ENCODE assay signal across 8 mouse cellular contexts in the genomic region with DNA sequence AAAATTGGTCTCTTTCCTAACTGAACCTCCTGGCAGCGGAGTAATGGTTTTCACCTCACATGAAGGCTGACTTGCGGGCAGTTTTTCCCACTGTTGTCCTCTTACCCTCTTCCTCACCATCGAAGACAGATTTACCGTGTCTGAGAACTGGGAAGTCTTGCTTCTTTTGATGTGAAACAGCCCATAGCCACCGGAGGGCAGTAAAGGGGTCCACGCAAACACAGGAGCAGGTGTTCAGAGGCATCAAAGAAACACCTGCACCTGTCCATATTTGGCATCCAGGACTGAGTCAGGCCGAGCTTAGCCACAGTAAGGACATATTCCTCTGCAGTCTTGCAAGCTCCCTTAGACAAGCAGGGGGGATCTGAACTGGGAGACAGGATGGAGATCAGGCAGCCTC. TPM values are rescaled to one million over a fixed set of nuclear protein-coding genes. Genes with fewer than 3 reads are reported as not detected.
A peak's percentile ranks its signal among the peaks of the same experiment; 100 is the strongest.
DNase-seq lines count a peak whose midpoint lies in the region; ATAC-seq and TF ChIP-seq lines count a peak whose summit lies in the region.

No protein-coding gene starts in this region.

- H3K27ac ChIP-seq in lung, embryonic 16.5 days (ENCODE audit: low read length): no peak overlapping the region
- no peak overlapping the region for H3K27ac ChIP-seq in cortical plate, adult 2 months (ENCODE audit: insufficient read depth, low read length)
- peak overlapping the region; percentile 82; the same call in 1 of the 2 replicates for H3K27ac ChIP-seq in hindbrain, embryonic 10.5 days
- no peak overlapping the region for H3K27ac ChIP-seq in neural tube, embryonic 14.5 days (ENCODE audit: low read depth, low read length)

- peaks cover 4% of the 10 kb centered on the region; the same call in 1 of the 2 replicates for H3K4me1 ChIP-seq in lung, embryonic 16.5 days (replicated peaks; ENCODE audit: control insufficient read depth, insufficient read depth, low read length)
- no peaks in the 10 kb centered on the region for H3K4me1 ChIP-seq in cortical plate, adult 2 months (ENCODE audit: control insufficient read depth, insufficient read depth, low read length)
- H3K4me1 ChIP-seq in hindbrain, embryonic 10.5 days (replicated peaks): peaks cover 21% of the 10 kb centered on the region
- H3K4me1 ChIP-seq in neural tube, embryonic 14.5 days (ENCODE audit: control insufficient read depth, insufficient read depth, low read length): no peaks in the 10 kb centered on the region

- TF ChIP-seq POLR2A in cortical plate, adult 2 months (IDR thresholded peaks at IDR 0.05; ENCODE audit: extremely low read depth, insufficient read depth, low read length): no peak

- H3K4me3 ChIP-seq in lung, embryonic 16.5 days (ENCODE audit: low read length): peak overlapping the region; percentile 40
- H3K4me3 ChIP-seq in cortical plate, adult 2 months (ENCODE audit: insufficient read depth, low read length): no peak overlapping the region
- H3K4me3 ChIP-seq in hindbrain, embryonic 10.5 days: peak overlapping the region; percentile 49
- no peak overlapping the region for H3K4me3 ChIP-seq in neural tube, embryonic 14.5 days (ENCODE audit: low read depth, low read length)

- WGBS in lung, embryonic 16.5 days: 9% methylated on average over 7 of the region's 7 CpGs
- 12% methylated on average over 7 of the region's 7 CpGs for WGBS in hindbrain, embryonic 10.5 days
- WGBS in neural tube, embryonic 14.5 days: 6% methylated on average over 7 of the region's 7 CpGs

- H3K4me2 ChIP-seq in lung, embryonic 16.5 days (ENCODE audit: low read depth, low read length): peak overlapping the region; percentile 53
- H3K4me2 ChIP-seq in neural tube, embryonic 14.5 days (ENCODE audit: low read depth, low read length): peak overlapping the region; percentile 37; the same call in 1 of the 2 replicates

- H3K27me3 ChIP-seq in lung, embryonic 16.5 days (ENCODE audit: control insufficient read depth, insufficient read depth, low read depth, low read length): no peaks in the 10 kb centered on the region
- 0 out of 2 replicates have a peak, but pooled peaks cover 10% of the 10 kb centered on the region for H3K27me3 ChIP-seq in hindbrain, embryonic 10.5 days (ENCODE audit: insufficient read depth, poor library complexity, severe bottlenecking)
- H3K27me3 ChIP-seq in neural tube, embryonic 14.5 days (ENCODE audit: control insufficient read depth, insufficient read depth, low read length): no peaks in the 10 kb centered on the region

- H3K36me3 ChIP-seq in lung, embryonic 16.5 days (ENCODE audit: control insufficient read depth, insufficient read depth, low read length): no peaks in the 10 kb centered on the region
- no peaks in the 10 kb centered on the region for H3K36me3 ChIP-seq in hindbrain, embryonic 10.5 days
- no peaks in the 10 kb centered on the region for H3K36me3 ChIP-seq in neural tube, embryonic 14.5 days (ENCODE audit: control insufficient read depth, insufficient read depth, low read length)

- no peak for ATAC-seq in lung, embryonic 16.5 days (ENCODE audit: low read depth)
- ATAC-seq in neural tube, embryonic 14.5 days (ENCODE audit: low read depth): no peak
- ATAC-seq in CD4-positive, CD25-positive, alpha-beta regulatory T cell, adult 4 months: no peak

- no peak for DNase-seq in lung, postnatal 36 days
- peak; percentile 21 for DNase-seq in hindbrain, embryonic 10.5 days (ENCODE audit: low spot score)
- DNase-seq in testis, postnatal 10 days (ENCODE audit: low spot score): no peak
- no peak for DNase-seq in kidney, adult 8-10 months

- H3K9ac ChIP-seq in lung, embryonic 16.5 days (ENCODE audit: low read length): peak overlapping the region; percentile 56; the same call in 1 of the 2 replicates
- H3K9ac ChIP-seq in neural tube, embryonic 14.5 days (replicated peaks; ENCODE audit: low read depth, low read length): no peak overlapping the region

- TF ChIP-seq CTCF in cortical plate, adult 2 months (IDR thresholded peaks at IDR 0.05; ENCODE audit: extremely low read depth, insufficient read depth, low read length): peak; percentile 5; the same call in 1 of the 2 replicates

- no peaks in the 10 kb centered on the region for H3K9me3 ChIP-seq in lung, embryonic 16.5 days (ENCODE audit: control insufficient read depth, low read length)
- H3K9me3 ChIP-seq in hindbrain, embryonic 10.5 days: no peaks in the 10 kb centered on the region
- H3K9me3 ChIP-seq in neural tube, embryonic 14.5 days (ENCODE audit: control insufficient read depth, low read length): no peaks in the 10 kb centered on the region

RNA-seq across cellular contexts. Expression of gene 4933402J07Rik, which starts 7.2 kb away (rescaled TPM):
- not detected in 2 replicates for polyA plus RNA-seq in lung, embryonic 16.5 days (2015; fragmentation: Nextera tagmentation; extraction: Ambion mirVana)
- not detected in 2 replicates for polyA plus RNA-seq in cortical plate, adult 2 months (2012; rRNA removed)
- polyA plus RNA-seq in hindbrain, embryonic 10.5 days (2016; fragmentation: Nextera tagmentation; extraction: Ambion mirVana): not detected in 2 replicates
- polyA plus RNA-seq in neural tube, embryonic 14.5 days (2014; fragmentation: Nextera tagmentation; extraction: Ambion mirVana): not detected in 2 replicates
- polyA plus RNA-seq in CD4-positive, CD25-positive, alpha-beta regulatory T cell, adult 4 months (2017; shearing (Covaris generic)): not detected

Comparison
In these comparisons a context has a peak if more than half of its experiments do, and no peak if none do; other contexts are left out.
1. H3K4me3 ChIP-seq: peak in lung, embryonic 16.5 days (single experiment) and hindbrain, embryonic 10.5 days (single experiment); none in cortical plate, adult 2 months (single experiment) and neural tube, embryonic 14.5 days (single experiment).